ENCODE assay signal across 15 mouse cellular contexts in genomic region chr5:115717693-115718092, GRCm38 (mm10).
"Had no signal": no experiment of that assay in that cellular context is flagged by ENCODE, and none has a peak within 500 bp of the region (broad histone marks: within the 10 kb centered on the region; RNA-seq: fewer than 3 reads in every experiment).

No protein-coding gene starts in this region.

- ATAC-seq: inflammation-experienced regulatory T-cells, adult 6 months; intestine, embryonic 16.5 days; midbrain, embryonic 15.5 days had no signal

- DNase-seq: kidney, adult 18-20 months; kidney, adult 9 months; kidney, postnatal 14 days; kidney, postnatal 4 days; liver, embryonic 13.5 days; lung, adult 2 months; lung, postnatal 14 days; lung, postnatal 4 days; retina, postnatal 1 day had no signal

- H3K4me2 ChIP-seq: liver, embryonic 13.5 days; midbrain, embryonic 12.5 days; midbrain, embryonic 15.5 days; neural tube, embryonic 13.5 days; stomach, embryonic 15.5 days had no signal

- H3K27me3 ChIP-seq: liver, embryonic 13.5 days; midbrain, embryonic 12.5 days; midbrain, embryonic 15.5 days; neural tube, embryonic 13.5 days; stomach, embryonic 15.5 days had no signal

- H3K4me1 ChIP-seq: liver, embryonic 13.5 days; midbrain, embryonic 12.5 days; stomach, embryonic 15.5 days had no signal

- H3K27ac ChIP-seq: liver, embryonic 13.5 days; midbrain, embryonic 12.5 days; midbrain, embryonic 15.5 days; neural tube, embryonic 13.5 days; stomach, embryonic 15.5 days had no signal

- H3K9ac ChIP-seq: liver, embryonic 13.5 days; midbrain, embryonic 12.5 days; midbrain, embryonic 15.5 days; neural tube, embryonic 13.5 days; stomach, embryonic 15.5 days had no signal

- H3K4me3 ChIP-seq: liver, embryonic 13.5 days; midbrain, embryonic 12.5 days; midbrain, embryonic 15.5 days; neural tube, embryonic 13.5 days; stomach, embryonic 15.5 days had no signal

- H3K36me3 ChIP-seq: liver, embryonic 13.5 days; midbrain, embryonic 12.5 days; midbrain, embryonic 15.5 days; stomach, embryonic 15.5 days had no signal

- H3K9me3 ChIP-seq: liver, embryonic 13.5 days; midbrain, embryonic 12.5 days; midbrain, embryonic 15.5 days; neural tube, embryonic 13.5 days; stomach, embryonic 15.5 days had no signal
